Mouse (Mus musculus) kidney, postnatal 0 days (tissue): ENCODE measurements at regions not wholly inside any gene's neighbourhood (a gene's known extent, or its start where the extent isn't known, plus 50 kb on each side); places are given as distances from the start of the nearest gene placed in this dataset.

Source experiments
- ATAC-seq: fragments of 200-750 bp; cut with Nextera tagmentation; replicated peaks from 2 replicates; pipeline ENCODE4 v1.8.0; 2017; ENCODE audit warnings: low read depth, moderate number of reproducible peaks, moderate TSS enrichment, moderate library complexity; ENCODE audit not compliant: low FRiP score
- DNase-seq: peaks from one replicate; pipeline ENCODE4 v3.0.0-alpha.2; 2016; ENCODE audit warnings: low spot score
- H3K27ac ChIP-seq: fragments of 300-500 bp; sonication (generic); 2 replicates; pipeline ENCODE4 v1.5.1; 2014; ENCODE audit warnings: mild to moderate bottlenecking
- H3K27me3 ChIP-seq: fragments of 300-500 bp; sonication (generic); 2 replicates; pipeline ENCODE4 v1.6.1; 2014; ENCODE audit warnings: low read length, mixed read lengths; ENCODE audit not compliant: insufficient read depth
- H3K36me3 ChIP-seq: fragments of 300-500 bp; sonication (generic); 2 replicates; pipeline ENCODE4 v1.6.1; 2014; ENCODE audit warnings: low read length, mixed read lengths; ENCODE audit not compliant: insufficient read depth
- H3K4me1 ChIP-seq: fragments of 300-500 bp; sonication (generic); replicated peaks from 2 replicates; pipeline ENCODE4 v1.6.1; 2014; ENCODE audit warnings: antibody characterized with exemption, low read length, mixed read lengths; ENCODE audit not compliant: insufficient read depth
- H3K4me2 ChIP-seq: fragments of 300-500 bp; sonication (generic); 2 replicates; pipeline ENCODE4 v1.6.1; 2014; ENCODE audit warnings: mild to moderate bottlenecking, low read length, moderate library complexity, mixed read lengths
- H3K4me3 ChIP-seq: fragments of 300-500 bp; sonication (generic); replicated peaks from 2 replicates; pipeline ENCODE4 v1.5.1; 2014; ENCODE audit warnings: low read depth, low read length
- H3K9ac ChIP-seq: fragments of 300-500 bp; sonication (generic); 2 replicates; pipeline ENCODE4 v1.6.1; 2014; ENCODE audit warnings: low read depth, low read length
- H3K9me3 ChIP-seq: fragments of 300-500 bp; sonication (generic); replicated peaks from 2 replicates; pipeline ENCODE4 v1.6.1; 2016; ENCODE audit warnings: low read length, inconsistent platforms, mixed read lengths
- CTCF ChIP-seq: IDR thresholded peaks from 2 replicates; pipeline ENCODE4 v1.5.1; 2016; ENCODE audit warnings: antibody characterized with exemption, low read depth, mild to moderate bottlenecking, moderate library complexity
- WGBS: fragments of 180-500 bp; shearing (Covaris S2); extraction: QIAGEN DNeasy Blood & Tissue Kit; methylation state at CpG from one replicate; pipeline ENCODE4 v1.1.7; 2014; 5-methylcytosine and 5-hydroxymethylcytosine counted together

- TF ChIP-seq CTCF = no peak
- H3K27ac ChIP-seq = no peak overlapping the region
- DNase-seq = no peak
- no peaks in the 10 kb centered on the region for H3K36me3 ChIP-seq
- no peak for ATAC-seq
- no peaks in the 10 kb centered on the region for H3K27me3 ChIP-seq
- H3K4me3 ChIP-seq = no peak overlapping the region
- no peaks in the 10 kb centered on the region for H3K9me3 ChIP-seq
- WGBS = 90% methylated on average over 5 of the region's 5 CpGs
- no peak overlapping the region for H3K9ac ChIP-seq
- H3K4me1 ChIP-seq = no peaks in the 10 kb centered on the region
- H3K4me2 ChIP-seq = no peak overlapping the region
Measured at GRCm38 (mm10) chr15:41347221-41347620, 1213.1 kb downstream of the 9330182O14Rik start.

DNA sequence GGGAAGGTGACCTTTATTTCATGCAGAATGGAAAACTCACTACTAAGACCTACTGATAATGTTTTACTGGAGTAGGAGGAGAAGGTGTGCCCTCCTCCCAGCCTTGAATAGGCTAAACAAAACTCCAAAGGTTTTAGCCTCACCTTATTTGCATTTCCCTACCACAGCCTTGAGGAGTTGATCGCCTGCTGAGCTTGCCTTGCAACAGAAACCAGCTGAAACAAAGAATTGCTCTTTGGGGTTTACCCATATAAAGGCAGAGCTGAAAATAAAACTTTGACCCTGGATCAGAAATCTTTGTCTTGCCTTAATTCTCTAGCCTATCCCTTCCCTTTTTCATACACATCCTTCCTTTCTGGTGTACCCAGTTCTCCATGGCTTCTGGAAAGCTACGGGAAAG lies 1218.0 kb downstream of the 9330182O14Rik start:
- no peak overlapping the region for H3K27ac ChIP-seq
- WGBS = 44% methylated on average over 1 of the region's 2 CpGs
- no peaks in the 10 kb centered on the region for H3K4me1 ChIP-seq
- H3K9ac ChIP-seq = no peak overlapping the region
- no peaks in the 10 kb centered on the region for H3K36me3 ChIP-seq
- DNase-seq (no peak), ATAC-seq (no peak)
- no peaks in the 10 kb centered on the region for H3K9me3 ChIP-seq
- no peak for TF ChIP-seq CTCF
- H3K4me2 ChIP-seq = no peak overlapping the region
- H3K27me3 ChIP-seq = no peaks in the 10 kb centered on the region
- no peak overlapping the region for H3K4me3 ChIP-seq

DNA sequence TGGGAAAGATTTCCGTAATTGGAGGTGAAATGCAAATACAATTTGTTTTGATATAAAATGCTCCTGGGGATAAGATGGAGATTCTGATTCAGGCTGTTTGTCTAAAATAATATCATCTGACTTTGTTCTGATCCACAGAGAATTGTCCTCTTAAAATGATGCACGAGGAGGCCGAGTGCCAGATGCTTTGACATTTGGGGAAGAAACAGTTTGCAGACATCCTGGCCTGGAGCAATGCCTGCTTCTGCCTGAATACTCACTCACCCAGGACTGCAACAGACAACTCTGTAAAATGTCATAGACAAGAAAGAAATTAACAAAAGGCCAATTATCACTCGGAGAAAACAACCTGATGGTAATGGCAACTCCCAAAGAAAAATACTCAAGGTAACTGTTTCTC lies 1225.1 kb downstream of the 9330182O14Rik start:
- Histone ChIP-seq H3K9ac (no peak overlapping the region), H3K9me3 (no peaks in the 10 kb centered on the region), H3K36me3 (no peaks in the 10 kb centered on the region), H3K27me3 (no peaks in the 10 kb centered on the region), H3K4me2 (no peak overlapping the region), H3K27ac (no peak overlapping the region), H3K4me1 (no peaks in the 10 kb centered on the region), H3K4me3 (no peak overlapping the region)
- ATAC-seq (no peak), DNase-seq (no peak)
- no peak for TF ChIP-seq CTCF
- 83% methylated on average over 4 of the region's 4 CpGs for WGBS

- no peak overlapping the region for H3K4me2 ChIP-seq
- WGBS = 83% methylated on average over 1 of the region's 1 CpGs
- no peak for DNase-seq
Measured at GRCm38 (mm10) chr15:41374669-41375068, 1240.5 kb downstream of the 9330182O14Rik start.

GRCm38 (mm10) chr15:41375906-41376305 lies 1241.7 kb downstream of the 9330182O14Rik start:
- WGBS = 65% methylated on average over 4 of the region's 4 CpGs
- H3K4me1 ChIP-seq = no peaks in the 10 kb centered on the region
- H3K36me3 ChIP-seq = no peaks in the 10 kb centered on the region
- H3K4me2 ChIP-seq = no peak overlapping the region
- H3K9ac ChIP-seq = no peak overlapping the region
- no peak for ATAC-seq
- H3K27me3 ChIP-seq = no peaks in the 10 kb centered on the region
- no peaks in the 10 kb centered on the region for H3K9me3 ChIP-seq
- no peak for DNase-seq
- H3K4me3 ChIP-seq = no peak overlapping the region
- TF ChIP-seq CTCF = no peak
- H3K27ac ChIP-seq = no peak overlapping the region

More at GRCm38 (mm10) chr15:41374669-41375068, 1240.5 kb downstream of the 9330182O14Rik start:
- Histone ChIP-seq H3K4me3 (no peak overlapping the region), H3K4me1 (no peaks in the 10 kb centered on the region), H3K9ac (no peak overlapping the region), H3K9me3 (no peaks in the 10 kb centered on the region), H3K36me3 (no peaks in the 10 kb centered on the region), H3K27ac (no peak overlapping the region), H3K27me3 (no peaks in the 10 kb centered on the region)
- ATAC-seq = no peak
- TF ChIP-seq CTCF = no peak

GRCm38 (mm10) chr15:41379637-41380036 lies 1245.5 kb downstream of the 9330182O14Rik start:
- DNase-seq (no peak), ATAC-seq (no peak)
- TF ChIP-seq CTCF = no peak
- H3K9me3 ChIP-seq = no peaks in the 10 kb centered on the region
- H3K4me2 ChIP-seq = no peak overlapping the region
- no peaks in the 10 kb centered on the region for H3K4me1 ChIP-seq
- no peaks in the 10 kb centered on the region for H3K27me3 ChIP-seq
- H3K27ac ChIP-seq = no peak overlapping the region
- no peaks in the 10 kb centered on the region for H3K36me3 ChIP-seq
- H3K4me3 ChIP-seq = no peak overlapping the region
- WGBS = 75% methylated on average over 5 of the region's 5 CpGs
- no peak overlapping the region for H3K9ac ChIP-seq

- no peak overlapping the region for H3K4me2 ChIP-seq
- H3K36me3 ChIP-seq = no peaks in the 10 kb centered on the region
- no peak overlapping the region for H3K9ac ChIP-seq
- no peaks in the 10 kb centered on the region for H3K9me3 ChIP-seq
- no peaks in the 10 kb centered on the region for H3K4me1 ChIP-seq
- WGBS = 94% methylated on average over 7 of the region's 7 CpGs
- H3K27ac ChIP-seq = no peak overlapping the region
- no peak for DNase-seq
- H3K27me3 ChIP-seq = no peaks in the 10 kb centered on the region
- ATAC-seq = no peak
- no peak for TF ChIP-seq CTCF
- H3K4me3 ChIP-seq = no peak overlapping the region
Measured at GRCm38 (mm10) chr15:41380429-41380828, 1246.3 kb downstream of the 9330182O14Rik start.
